Mouse (Mus musculus) hindbrain, embryonic 10.5 days (tissue): ENCODE measurements around the gene Cflar. TPM values are rescaled to one million over a fixed set of nuclear protein-coding genes. Genes with fewer than 3 reads are reported as not detected.
A peak's percentile ranks its signal among the peaks of the same experiment; 100 is the strongest.
"Not testable (repeated sequence)": the region's sequence is repeated elsewhere in the genome, so short reads cannot be mapped to it uniquely, and the experiment has no call there.

ENCODE experiments used
- DNase-seq: peaks from one replicate; pipeline ENCODE4 v3.0.0-alpha.2; 2017; ENCODE audit warnings: low spot score
- H3K27ac ChIP-seq: fragments of 300-500 bp; sonication (generic); 2 replicates; pipeline ENCODE4 v1.5.1; 2016; ENCODE audit warnings: mild to moderate bottlenecking, moderate library complexity
- H3K27me3 ChIP-seq: fragments of 300-500 bp; sonication (generic); 2 replicates; pipeline ENCODE4 v1.6.1; 2016; ENCODE audit warnings: mild to moderate bottlenecking; ENCODE audit not compliant: poor library complexity, insufficient read depth, severe bottlenecking
- H3K36me3 ChIP-seq: fragments of 300-500 bp; sonication (generic); 2 replicates; pipeline ENCODE4 v1.6.1; 2016; ENCODE audit warnings: mild to moderate bottlenecking, moderate library complexity
- H3K4me1 ChIP-seq: fragments of 300-500 bp; sonication (generic); replicated peaks from 2 replicates; pipeline ENCODE4 v1.6.1; 2016; ENCODE audit warnings: mild to moderate bottlenecking
- H3K4me3 ChIP-seq: fragments of 300-500 bp; sonication (generic); 2 replicates; pipeline ENCODE4 v1.5.1; 2016; ENCODE audit warnings: mild to moderate bottlenecking, moderate library complexity
- H3K9me3 ChIP-seq: fragments of 300-500 bp; sonication (generic); 2 replicates; pipeline ENCODE4 v1.6.1; 2016; ENCODE audit warnings: mild to moderate bottlenecking, moderate library complexity
- WGBS: fragments of 180-500 bp; shearing (Covaris S2); methylation state at CpG from one replicate; pipeline ENCODE4 v1.1.7; 2016; 5-methylcytosine and 5-hydroxymethylcytosine counted together
- polyA plus RNA-seq: library from polyadenylated mRNA; unstranded; fragments of >200 nt; fragmentation: Nextera tagmentation; extraction: Ambion mirVana; gene quantifications from 2 replicates; pipeline ENCODE4 v1.2.1, GENCODE M21; 2016

Cflar gene
- polyA plus RNA-seq, 1 experiment from 2014 or later = 26.6 TPM

- DNase-seq = no peak
- 96% methylated on average over 1 of the region's 1 CpGs for WGBS
- Histone ChIP-seq H3K4me1 (no peaks in the 10 kb centered on the region), H3K27me3 (no peaks in the 10 kb centered on the region), H3K27ac (no peak overlapping the region), H3K36me3 (no peaks in the 10 kb centered on the region), H3K4me3 (no peak overlapping the region), H3K9me3 (0 out of 2 replicates have a peak, but pooled peaks cover 4% of the 10 kb centered on the region)
These were observed 66.3 kb downstream of the Cflar start for GRCm38 (mm10) chr1:58777583-58777982.

- Histone ChIP-seq H3K4me3 (no peak overlapping the region), H3K9me3 (0 out of 2 replicates have a peak, but pooled peaks cover 4% of the 10 kb centered on the region), H3K36me3 (no peaks in the 10 kb centered on the region), H3K27me3 (no peaks in the 10 kb centered on the region), H3K27ac (no peak overlapping the region), H3K4me1 (no peaks in the 10 kb centered on the region)
- 33% methylated on average over 1 of the region's 1 CpGs for WGBS
- DNase-seq = no peak
These were observed 66.9 kb downstream of the Cflar start for GRCm38 (mm10) chr1:58778226-58778625.

- WGBS = 93% methylated on average over 2 of the region's 2 CpGs
- Histone ChIP-seq H3K27ac (no peak overlapping the region), H3K9me3 (no peaks in the 10 kb centered on the region)
These were observed 75.0 kb downstream of the Cflar start for GRCm38 (mm10) chr1:58786276-58786675.

DNA sequence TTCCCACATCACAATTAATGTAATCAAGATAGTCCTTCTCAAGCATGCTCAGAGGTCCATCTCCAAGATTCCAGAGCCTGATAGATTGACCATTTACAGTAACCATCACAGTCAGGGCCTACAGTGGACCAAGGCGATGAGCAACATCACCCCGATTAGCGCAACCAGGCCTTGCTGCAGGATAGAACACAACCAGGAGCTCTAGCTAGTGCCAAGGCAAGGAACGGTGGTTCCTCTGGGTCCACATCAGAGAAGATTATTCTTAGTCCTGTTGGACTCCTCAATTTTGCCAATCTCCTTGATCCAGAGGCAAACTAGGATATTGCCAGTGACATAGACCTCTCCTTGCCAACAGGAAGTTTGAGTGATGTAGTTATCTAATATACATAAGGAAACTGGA is 77.1 kb downstream of the Cflar start:
- WGBS = 96% methylated on average over 4 of the region's 4 CpGs

More at GRCm38 (mm10) chr1:58786276-58786675, 75.0 kb downstream of the Cflar start:
- no peak for DNase-seq
- H3K27me3 ChIP-seq = no peaks in the 10 kb centered on the region
- H3K36me3 ChIP-seq = no peaks in the 10 kb centered on the region
- no peaks in the 10 kb centered on the region for H3K4me1 ChIP-seq
- no peak overlapping the region for H3K4me3 ChIP-seq

DNA sequence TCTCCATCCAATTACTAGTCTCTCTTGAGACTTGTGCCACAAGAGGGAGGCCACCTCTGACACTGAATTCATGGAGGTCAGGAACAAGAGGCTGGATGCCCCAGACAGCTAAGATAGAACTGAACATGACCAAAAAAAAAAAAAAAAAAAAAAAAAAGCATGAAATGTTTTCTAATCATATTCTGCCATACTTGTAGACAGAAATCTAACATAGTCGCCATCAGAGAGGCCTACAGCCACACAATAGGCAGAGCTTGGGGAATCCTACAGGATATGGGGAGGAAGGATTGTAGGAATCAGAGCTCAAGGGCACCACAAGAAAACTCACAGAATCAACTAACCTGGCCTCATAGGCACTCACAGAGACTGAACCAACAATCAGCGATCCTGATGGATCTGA is 83.4 kb downstream of the Cflar start:
- WGBS = 52% methylated on average over 2 of the region's 2 CpGs

More for the DNA sequence above, 77.1 kb downstream of the Cflar start:
- no peaks in the 10 kb centered on the region for H3K9me3 ChIP-seq
- DNase-seq = no peak
- no peaks in the 10 kb centered on the region for H3K4me1 ChIP-seq
- no peaks in the 10 kb centered on the region for H3K27me3 ChIP-seq
- no peak overlapping the region for H3K27ac ChIP-seq
- H3K36me3 ChIP-seq = no peaks in the 10 kb centered on the region
- no peak overlapping the region for H3K4me3 ChIP-seq

GRCm38 (mm10) chr1:58795291-58796058 is 84.2 kb downstream of the Cflar start, which contains the start of gene Casp8:
Casp8 (plus strand) TSS chr1:58795374.
- DNase-seq = peak; percentile 59
- peaks cover 9% of the 10 kb centered on the region; the same call in 1 of the 2 replicates for H3K36me3 ChIP-seq
- WGBS = under 1% methylated on average over 42 of the region's 42 CpGs

More for the DNA sequence above, 83.4 kb downstream of the Cflar start:
- H3K4me3 ChIP-seq = peak overlapping the region; percentile 65; the same call in 1 of the 2 replicates
- H3K9me3 ChIP-seq = no peaks in the 10 kb centered on the region
- peaks cover 9% of the 10 kb centered on the region; the same call in 1 of the 2 replicates for H3K36me3 ChIP-seq
- no peak overlapping the region for H3K27ac ChIP-seq
- H3K27me3 ChIP-seq = peaks cover 4% of the 10 kb centered on the region; the same call in 1 of the 2 replicates
- DNase-seq = no peak
- H3K4me1 ChIP-seq = peaks cover 19% of the 10 kb centered on the region

DNA sequence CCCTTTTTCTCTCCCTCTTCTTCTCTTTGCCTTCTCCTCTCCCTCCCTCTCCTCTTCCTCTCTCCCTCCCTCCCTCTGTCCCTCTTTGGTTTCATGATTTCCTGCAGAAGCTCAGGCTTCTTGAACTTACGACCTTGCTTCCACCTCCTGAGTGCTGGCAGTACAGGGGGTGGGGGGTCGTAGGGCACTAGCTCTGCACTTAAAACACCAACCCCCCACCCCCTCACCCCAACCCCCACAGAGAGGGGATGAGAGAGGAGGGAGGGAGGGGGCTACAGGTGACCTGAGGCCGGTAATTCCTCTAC is 84.7 kb downstream of the Cflar start:
- Histone ChIP-seq H3K27ac (peak overlapping the region; percentile 85), H3K4me3 (peak overlapping the region; percentile 65), H3K27me3 (peaks cover 4% of the 10 kb centered on the region; the same call in 1 of the 2 replicates), H3K4me1 (peaks cover 19% of the 10 kb centered on the region), H3K36me3 (peaks cover 9% of the 10 kb centered on the region; the same call in 1 of the 2 replicates), H3K9me3 (no peaks in the 10 kb centered on the region)
- 4% methylated on average over 3 of the region's 3 CpGs for WGBS
- peak; percentile 14 for DNase-seq

More at GRCm38 (mm10) chr1:58795291-58796058, 84.2 kb downstream of the Cflar start, which contains the start of gene Casp8:
- Histone ChIP-seq H3K9me3 (no peaks in the 10 kb centered on the region), H3K27me3 (peaks cover 4% of the 10 kb centered on the region; the same call in 1 of the 2 replicates), H3K4me3 (peak within 1 kb of the TSS; percentile 65), H3K27ac (peak within 1 kb of the TSS; percentile 85), H3K4me1 (peaks cover 19% of the 10 kb centered on the region)

- DNase-seq = no peak
- H3K4me1 ChIP-seq = peaks cover 19% of the 10 kb centered on the region
- H3K36me3 ChIP-seq = peaks cover 9% of the 10 kb centered on the region; the same call in 1 of the 2 replicates
- H3K27ac ChIP-seq = no peak overlapping the region
- peaks cover 4% of the 10 kb centered on the region; the same call in 1 of the 2 replicates for H3K27me3 ChIP-seq
- 80% methylated on average over 4 of the region's 4 CpGs for WGBS
- no peaks in the 10 kb centered on the region for H3K9me3 ChIP-seq
- no peak overlapping the region for H3K4me3 ChIP-seq
These were observed 85.5 kb downstream of the Cflar start for GRCm38 (mm10) chr1:58796853-58797252.

DNA sequence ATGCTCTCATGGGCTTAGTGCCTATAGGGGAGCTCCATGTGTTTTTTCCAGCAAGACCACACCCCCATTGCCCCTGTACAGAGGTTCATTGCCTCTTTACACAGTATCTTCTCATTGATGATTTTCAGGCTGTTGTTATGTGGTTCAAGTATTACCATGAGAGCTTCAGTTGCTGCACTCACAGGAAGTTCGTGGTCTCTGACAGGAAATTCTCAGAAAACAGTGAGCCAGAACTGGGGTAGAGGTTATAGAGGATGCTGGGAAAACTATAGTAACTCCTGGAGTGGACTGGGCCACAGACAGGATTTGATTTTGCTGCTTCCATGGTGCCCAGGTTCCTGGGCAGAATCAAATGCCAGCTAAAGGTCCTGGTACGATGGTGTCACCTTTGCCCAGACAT is 86.1 kb downstream of the Cflar start:
- H3K27me3 ChIP-seq = peaks cover 4% of the 10 kb centered on the region; the same call in 1 of the 2 replicates
- H3K9me3 ChIP-seq = no peaks in the 10 kb centered on the region
- no peak for DNase-seq
- no peak overlapping the region for H3K27ac ChIP-seq
- no peak overlapping the region for H3K4me3 ChIP-seq
- H3K4me1 ChIP-seq = peaks cover 19% of the 10 kb centered on the region
- peaks cover 9% of the 10 kb centered on the region; the same call in 1 of the 2 replicates for H3K36me3 ChIP-seq
- WGBS = 77% methylated on average over 2 of the region's 2 CpGs

DNA sequence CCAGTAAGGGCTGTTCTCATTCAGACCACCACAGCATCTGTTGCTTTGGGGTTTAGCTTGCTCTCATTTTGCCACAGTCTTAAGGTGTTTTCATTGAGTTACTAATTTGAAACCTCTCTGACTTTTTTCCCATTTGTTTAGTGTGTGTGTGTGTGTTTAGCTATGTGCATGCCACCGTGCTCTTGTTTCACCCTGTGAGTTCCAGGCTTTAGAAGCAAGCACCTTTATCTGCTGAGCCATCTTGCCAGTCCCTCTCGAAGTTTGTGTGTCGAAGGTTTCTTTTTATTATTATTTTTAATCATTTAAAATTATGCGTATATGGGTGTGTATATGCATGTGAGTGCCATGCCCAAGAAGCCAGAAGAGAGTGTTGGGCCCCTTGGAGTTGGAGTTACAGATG is 87.6 kb downstream of the Cflar start:
- 93% methylated on average over 4 of the region's 4 CpGs for WGBS
- Histone ChIP-seq H3K27me3 (peaks cover 4% of the 10 kb centered on the region; the same call in 1 of the 2 replicates), H3K4me1 (peaks cover 19% of the 10 kb centered on the region), H3K4me3 (no peak overlapping the region), H3K9me3 (no peaks in the 10 kb centered on the region), H3K27ac (no peak overlapping the region), H3K36me3 (peaks cover 9% of the 10 kb centered on the region; the same call in 1 of the 2 replicates)
- no peak for DNase-seq

GRCm38 (mm10) chr1:58800644-58801043 is 89.3 kb downstream of the Cflar start:
- not testable (repeated sequence) for H3K27me3 ChIP-seq, H3K9me3 ChIP-seq, DNase-seq, H3K27ac ChIP-seq, H3K36me3 ChIP-seq, H3K4me3 ChIP-seq
- H3K4me1 ChIP-seq = peaks cover 12% of the 10 kb centered on the region
- 75% methylated on average over 7 of the region's 7 CpGs for WGBS

DNA sequence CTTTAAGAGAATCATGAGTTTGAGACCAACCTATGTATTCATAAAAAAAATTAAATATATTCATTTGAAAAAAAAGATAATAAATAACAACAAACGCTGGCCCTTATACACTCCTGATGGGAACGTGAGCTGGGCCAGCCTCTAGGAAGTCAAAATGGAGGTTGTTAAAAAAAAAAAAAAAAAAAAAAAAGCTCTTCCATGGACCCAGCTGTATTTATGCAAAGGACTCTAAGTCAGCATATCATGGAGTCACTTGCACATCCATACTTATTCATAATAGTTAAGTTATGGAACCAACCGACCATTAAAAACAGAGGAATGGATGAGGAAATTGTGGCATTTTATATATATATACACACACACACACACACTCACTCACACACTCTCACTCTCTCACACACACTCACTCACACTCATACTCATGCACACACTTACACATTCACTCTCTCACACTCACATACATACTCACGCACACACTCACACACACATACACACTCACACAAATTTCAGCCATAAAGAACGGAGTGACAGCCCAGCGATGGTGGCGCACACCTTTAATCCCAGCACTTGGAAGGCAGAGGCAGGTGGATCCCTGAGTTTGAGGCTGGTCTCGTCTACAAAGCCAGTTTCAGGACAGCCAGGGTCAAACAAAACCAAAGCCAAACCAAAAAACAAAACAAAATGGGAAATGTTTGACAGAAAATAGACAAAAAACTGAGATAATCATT is 90.4 kb downstream of the Cflar start:
- Histone ChIP-seq H3K36me3 (peaks cover 9% of the 10 kb centered on the region; the same call in 1 of the 2 replicates), H3K4me1 (0 out of 2 replicates have a peak, but pooled peaks cover 6% of the 10 kb centered on the region), H3K9me3 (no peaks in the 10 kb centered on the region), H3K4me3 (no peak overlapping the region), H3K27ac (no peak overlapping the region), H3K27me3 (no peaks in the 10 kb centered on the region)
- DNase-seq = no peak
- WGBS = 93% methylated on average over 8 of the region's 8 CpGs
